Mouse (Mus musculus) brown adipose tissue, adult 24 weeks (tissue): ENCODE data around the gene Syn3. TPM values are rescaled to one million over a fixed set of nuclear protein-coding genes. Genes with fewer than 3 reads are reported as not detected.

Experiments
- H3K27ac ChIP-seq: fragments of 200-500 bp; replicated peaks from 2 replicates; pipeline ENCODE4 v1.5.1; 2012; ENCODE audit warnings: low read depth, mild to moderate bottlenecking, low read length
- H3K4me1 ChIP-seq: fragments of 200-500 bp; 2 replicates; pipeline ENCODE4 v1.6.1; 2012; ENCODE audit warnings: low read length, mixed read lengths; ENCODE audit not compliant: control insufficient read depth, insufficient read depth, insufficient read length
- H3K4me3 ChIP-seq: fragments of 200-500 bp; 2 replicates; pipeline ENCODE4 v1.5.1; 2012; ENCODE audit warnings: low read depth, mild to moderate bottlenecking, low read length, moderate library complexity; ENCODE audit not compliant: insufficient read depth
- polyA plus RNA-seq: library from polyadenylated mRNA; stranded (reverse); fragments of >200 nt; gene quantifications from 2 replicates; pipeline ENCODE4 v1.2.4, GENCODE M21; 2012; ENCODE audit not compliant: missing spikeins, insufficient read depth, insufficient read length

The Syn3 gene
- polyA plus RNA-seq, 1 experiment, result 0.79 TPM

DNA sequence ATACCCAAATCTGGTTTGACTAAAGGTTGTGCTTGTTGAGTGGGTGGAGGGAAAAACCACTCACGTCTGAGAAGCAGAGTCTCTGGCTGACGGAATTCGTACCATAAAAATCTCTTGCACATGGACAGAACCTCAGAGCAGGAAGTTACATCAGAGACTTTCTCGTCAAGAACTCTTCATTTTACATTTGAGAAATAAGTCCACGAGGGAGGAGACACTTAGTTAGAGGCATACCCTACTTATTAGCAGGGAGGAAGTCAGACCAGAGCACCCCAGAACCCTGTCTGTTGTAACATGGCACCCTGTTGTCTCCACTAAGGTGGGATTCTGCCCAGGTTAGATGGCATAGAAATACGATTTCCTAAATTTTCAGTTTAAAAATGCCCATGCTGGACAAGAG lies 324.7 kb downstream of the Syn3 start:
- no peak overlapping the region for H3K27ac ChIP-seq
- no peaks in the 10 kb centered on the region for H3K4me1 ChIP-seq
- H3K4me3 ChIP-seq, result no peak overlapping the region

GRCm38 (mm10) chr10:86173284-86173683 lies 325.4 kb downstream of the Syn3 start:
- Histone ChIP-seq H3K27ac (no peak overlapping the region), H3K4me3 (no peak overlapping the region), H3K4me1 (no peaks in the 10 kb centered on the region)

- Histone ChIP-seq H3K27ac (no peak overlapping the region), H3K4me1 (peaks cover 2% of the 10 kb centered on the region; the same call in 1 of the 2 replicates)
These were observed 327.4 kb downstream of the Syn3 start for GRCm38 (mm10) chr10:86171246-86171645.

GRCm38 (mm10) chr10:86168084-86168483 lies 330.6 kb downstream of the Syn3 start:
- peaks cover 2% of the 10 kb centered on the region for H3K4me1 ChIP-seq
- H3K4me3 ChIP-seq, result no peak overlapping the region
- no peak overlapping the region for H3K27ac ChIP-seq

More at GRCm38 (mm10) chr10:86171246-86171645, 327.4 kb downstream of the Syn3 start:
- no peak overlapping the region for H3K4me3 ChIP-seq

GRCm38 (mm10) chr10:86166854-86167268 lies 331.8 kb downstream of the Syn3 start:
- H3K27ac ChIP-seq, result no peak overlapping the region
- no peak overlapping the region for H3K4me3 ChIP-seq
- H3K4me1 ChIP-seq, result peaks cover 2% of the 10 kb centered on the region

- Histone ChIP-seq H3K4me1 (peaks cover 2% of the 10 kb centered on the region), H3K4me3 (no peak overlapping the region), H3K27ac (no peak overlapping the region)
These were observed 334.6 kb downstream of the Syn3 start for GRCm38 (mm10) chr10:86164098-86164497.

- H3K4me1 ChIP-seq, result peaks cover 11% of the 10 kb centered on the region
- no peak overlapping the region for H3K27ac ChIP-seq
- no peak overlapping the region for H3K4me3 ChIP-seq
These were observed 336.9 kb downstream of the Syn3 start for GRCm38 (mm10) chr10:86161783-86162271.

DNA sequence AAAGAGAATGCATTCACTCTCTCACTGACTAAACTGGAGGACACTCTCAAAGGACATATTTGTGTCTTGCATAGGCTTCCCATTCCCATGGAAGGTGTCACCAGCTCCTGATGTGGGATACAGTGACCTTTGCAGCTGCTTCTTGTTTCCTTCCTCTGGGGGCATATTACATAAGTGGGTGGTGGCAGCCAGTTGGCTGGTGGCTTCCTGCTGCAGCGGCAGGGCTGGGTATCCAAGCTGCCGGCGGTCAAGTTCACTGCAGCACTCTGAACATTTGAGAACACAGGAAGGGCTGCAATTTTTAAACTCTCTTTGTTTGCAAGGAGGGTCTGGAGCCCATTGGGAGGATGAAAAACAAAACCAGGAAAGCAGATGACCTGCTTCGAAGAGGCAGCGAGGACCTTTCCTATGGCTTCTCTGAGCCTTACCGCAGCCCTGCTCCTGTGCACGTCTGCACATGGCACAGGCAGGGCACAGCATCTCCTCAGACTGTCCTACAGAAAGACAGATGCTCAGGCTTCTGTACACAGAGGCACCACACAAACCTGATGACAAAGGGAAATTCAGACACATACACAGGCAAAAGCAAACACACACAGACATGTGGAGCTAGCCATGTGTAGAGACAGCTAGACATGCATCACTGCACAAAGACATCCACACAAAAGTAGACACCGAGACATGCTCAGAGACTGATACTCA lies 340.3 kb downstream of the Syn3 start:
- peaks cover 9% of the 10 kb centered on the region for H3K4me1 ChIP-seq
- H3K27ac ChIP-seq, result peak overlapping the region; percentile 52

DNA sequence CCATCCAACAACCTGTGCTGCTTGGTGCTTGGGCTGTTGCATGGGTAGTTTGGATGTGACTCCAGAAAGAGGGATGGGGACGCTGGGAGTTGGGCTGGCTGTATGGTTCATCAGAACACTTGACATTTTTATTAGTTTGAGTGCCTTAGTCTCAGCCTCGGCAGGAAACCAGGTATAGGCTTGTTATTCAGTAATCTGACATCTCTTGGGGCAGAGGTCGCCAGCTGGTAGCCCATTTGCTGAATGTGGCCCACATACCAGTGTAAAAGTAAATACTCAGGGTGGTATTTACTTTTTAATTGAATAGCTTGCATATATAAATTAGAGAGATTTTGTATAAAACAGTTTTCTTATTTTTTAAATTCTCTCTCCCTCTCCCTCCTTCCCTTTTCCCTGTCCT lies 343.4 kb downstream of the Syn3 start:
- Histone ChIP-seq H3K4me3 (no peak overlapping the region), H3K27ac (no peak overlapping the region), H3K4me1 (peaks cover 9% of the 10 kb centered on the region)

More for the DNA sequence above, 340.3 kb downstream of the Syn3 start:
- no peak overlapping the region for H3K4me3 ChIP-seq

GRCm38 (mm10) chr10:86153221-86153620 lies 345.5 kb downstream of the Syn3 start:
- H3K27ac ChIP-seq, result no peak overlapping the region
- H3K4me1 ChIP-seq, result peaks cover 4% of the 10 kb centered on the region; the same call in 1 of the 2 replicates
- no peak overlapping the region for H3K4me3 ChIP-seq

GRCm38 (mm10) chr10:86151357-86151756 lies 347.3 kb downstream of the Syn3 start:
- H3K27ac ChIP-seq, result no peak overlapping the region
- no peaks in the 10 kb centered on the region for H3K4me1 ChIP-seq

GRCm38 (mm10) chr10:86150076-86150475 lies 348.6 kb downstream of the Syn3 start:
- Histone ChIP-seq H3K4me3 (no peak overlapping the region), H3K27ac (no peak overlapping the region), H3K4me1 (no peaks in the 10 kb centered on the region)

More at GRCm38 (mm10) chr10:86151357-86151756, 347.3 kb downstream of the Syn3 start:
- H3K4me3 ChIP-seq, result no peak overlapping the region

- Histone ChIP-seq H3K27ac (no peak overlapping the region), H3K4me3 (no peak overlapping the region), H3K4me1 (no peaks in the 10 kb centered on the region)
These were observed 349.5 kb downstream of the Syn3 start for GRCm38 (mm10) chr10:86149029-86149818.

DNA sequence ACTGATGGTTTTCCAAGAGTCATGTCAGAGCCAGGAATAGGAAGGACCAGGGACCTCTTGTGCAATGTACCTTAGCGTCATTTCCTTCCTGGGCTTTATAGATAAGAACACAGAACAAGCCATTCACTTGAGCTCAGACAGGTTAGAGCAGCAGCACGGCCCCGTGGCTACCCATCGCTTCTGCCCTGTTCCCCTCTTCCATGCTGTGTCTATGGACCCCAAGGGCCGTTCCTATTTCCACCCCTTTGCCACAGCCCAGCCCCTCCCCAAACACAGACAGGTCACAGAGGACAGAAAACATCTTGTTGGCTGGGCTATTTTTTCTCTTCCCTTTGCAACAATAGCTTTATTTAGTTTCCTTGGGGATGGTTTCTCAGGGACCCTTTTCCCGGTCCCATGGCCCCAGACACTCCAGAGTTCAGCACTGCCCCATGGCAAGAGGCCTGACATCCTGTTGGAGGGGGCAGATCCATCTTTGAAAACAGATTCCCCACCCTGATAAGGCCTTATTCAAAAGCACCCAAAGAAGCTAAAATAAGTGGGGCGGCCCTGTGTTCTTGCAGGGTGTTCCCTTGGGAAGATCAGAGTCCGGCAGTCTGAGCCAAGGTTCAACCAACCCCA lies 359.5 kb downstream of the Syn3 start:
- Histone ChIP-seq H3K4me3 (no peak overlapping the region), H3K4me1 (peaks cover 6% of the 10 kb centered on the region; the same call in 1 of the 2 replicates), H3K27ac (peak overlapping the region; percentile 90)

DNA sequence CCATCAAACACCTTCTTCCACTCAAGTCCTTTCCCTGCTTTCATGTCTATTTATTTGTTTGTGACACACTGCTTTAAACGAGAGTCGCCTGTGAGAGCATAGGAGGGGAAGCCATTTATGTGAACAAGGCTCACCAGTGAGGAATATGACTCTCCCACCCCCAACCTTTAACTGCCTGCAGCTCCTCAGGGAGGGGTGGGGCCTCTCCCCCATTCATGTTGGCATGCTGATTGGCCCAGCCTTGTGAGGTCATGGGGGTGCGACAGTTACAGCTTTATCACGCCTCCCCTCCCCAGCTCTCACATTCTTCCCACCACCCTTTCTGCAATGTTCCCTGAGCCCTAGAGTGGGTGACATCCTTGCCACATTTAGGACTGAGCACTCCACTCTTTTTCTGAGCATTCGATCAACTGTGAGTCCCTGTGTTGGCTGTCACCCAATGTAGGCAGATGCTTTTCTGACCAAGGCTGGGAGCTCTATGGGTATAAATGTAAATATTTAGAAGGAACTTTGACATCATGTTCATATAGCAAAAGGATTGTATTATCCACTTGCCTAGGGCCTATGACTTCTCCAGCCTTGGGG lies 361.0 kb downstream of the Syn3 start:
- Histone ChIP-seq H3K4me1 (peaks cover 6% of the 10 kb centered on the region; the same call in 1 of the 2 replicates), H3K27ac (no peak overlapping the region), H3K4me3 (no peak overlapping the region)
